Mouse (Mus musculus): ENCODE measurements around the gene Slc44a5. TPM values are rescaled to one million over a fixed set of nuclear protein-coding genes. Genes with fewer than 3 reads are reported as not detected.

Gene Slc44a5
- polyA plus RNA-seq (2015; fragmentation: Nextera tagmentation; extraction: Ambion mirVana): 0.40 and 0.53 TPM in 2 replicates

- Histone ChIP-seq H3K27ac (replicated peaks) (no peak within 1 kb of the TSS), H3K4me2 (replicated peaks; ENCODE audit: low read depth) (peak within 1 kb of the TSS; percentile 75), H3K27me3 (ENCODE audit: control insufficient read depth, insufficient read depth, low read length) (no peaks in the 10 kb centered on the region), H3K4me3 (ENCODE audit: low read depth, low read length) (peak within 1 kb of the TSS; percentile 48), H3K9me3 (ENCODE audit: control insufficient read depth, low read length) (no peaks in the 10 kb centered on the region), H3K36me3 (ENCODE audit: control insufficient read depth, insufficient read depth, low read length) (no peaks in the 10 kb centered on the region), H3K4me1 (replicated peaks; ENCODE audit: control insufficient read depth, insufficient read depth) (no peaks in the 10 kb centered on the region), H3K9ac (ENCODE audit: low read length) (peak within 1 kb of the TSS; percentile 50)
- under 1% methylated on average over 56 of the region's 66 CpGs for WGBS
- TF ChIP-seq EP300 (optimal IDR thresholded peaks at IDR 0.05) (no peak), CTCF (IDR thresholded peaks at IDR 0.05; ENCODE audit: low read depth) (no peak)
- DNase-seq (ENCODE audit: low spot score) (no peak), ATAC-seq (ENCODE audit: low FRiP score, low TSS enrichment) (peak; percentile 54; the same call in 1 of the 2 replicates)
These were observed at the start of gene Slc44a5 for GRCm38 (mm10) chr3:153973171-153973948. TSS of gene Slc44a5 (plus strand) at chr3:153973436.

- H3K36me3 ChIP-seq (ENCODE audit: control insufficient read depth, insufficient read depth, low read length): peaks cover 8% of the 10 kb centered on the region; the same call in 1 of the 2 replicates
- H3K27ac ChIP-seq (replicated peaks): no peak overlapping the region
- H3K27me3 ChIP-seq (ENCODE audit: control insufficient read depth, insufficient read depth, low read length): no peaks in the 10 kb centered on the region
- TF ChIP-seq EP300 (optimal IDR thresholded peaks at IDR 0.05): no peak
- 0 out of 2 replicates have a peak, but pooled peaks have one; percentile 12 for TF ChIP-seq CTCF (IDR thresholded peaks at IDR 0.05; ENCODE audit: low read depth)
- H3K4me1 ChIP-seq (replicated peaks; ENCODE audit: control insufficient read depth, insufficient read depth): no peaks in the 10 kb centered on the region
- 91% methylated on average over 7 of the region's 7 CpGs for WGBS
- no peak overlapping the region for H3K4me2 ChIP-seq (replicated peaks; ENCODE audit: low read depth)
- DNase-seq (ENCODE audit: low spot score) (no peak), ATAC-seq (ENCODE audit: low FRiP score, low TSS enrichment) (no peak)
- H3K9ac ChIP-seq (ENCODE audit: low read length): no peak overlapping the region
- H3K9me3 ChIP-seq (ENCODE audit: control insufficient read depth, low read length): no peaks in the 10 kb centered on the region
- no peak overlapping the region for H3K4me3 ChIP-seq (ENCODE audit: low read depth, low read length)
These were observed 46.9 kb upstream of the Slc44a5 start for GRCm38 (mm10) chr3:153926333-153926732.

GRCm38 (mm10) chr3:153929526-153929925 is 43.7 kb upstream of the Slc44a5 start:
- ATAC-seq (ENCODE audit: low FRiP score, low TSS enrichment) (no peak), DNase-seq (ENCODE audit: low spot score) (no peak)
- H3K36me3 ChIP-seq (ENCODE audit: control insufficient read depth, insufficient read depth, low read length): peaks cover 18% of the 10 kb centered on the region
- H3K9ac ChIP-seq (ENCODE audit: low read length): no peak overlapping the region
- H3K9me3 ChIP-seq (ENCODE audit: control insufficient read depth, low read length): no peaks in the 10 kb centered on the region
- H3K4me1 ChIP-seq (replicated peaks; ENCODE audit: control insufficient read depth, insufficient read depth): no peaks in the 10 kb centered on the region
- WGBS: 91% methylated on average over 11 of the region's 11 CpGs
- no peak overlapping the region for H3K4me2 ChIP-seq (replicated peaks; ENCODE audit: low read depth)
- no peaks in the 10 kb centered on the region for H3K27me3 ChIP-seq (ENCODE audit: control insufficient read depth, insufficient read depth, low read length)
- H3K27ac ChIP-seq (replicated peaks): no peak overlapping the region
- TF ChIP-seq CTCF (IDR thresholded peaks at IDR 0.05; ENCODE audit: low read depth) (no peak), EP300 (optimal IDR thresholded peaks at IDR 0.05) (no peak)
- no peak overlapping the region for H3K4me3 ChIP-seq (ENCODE audit: low read depth, low read length)

DNA sequence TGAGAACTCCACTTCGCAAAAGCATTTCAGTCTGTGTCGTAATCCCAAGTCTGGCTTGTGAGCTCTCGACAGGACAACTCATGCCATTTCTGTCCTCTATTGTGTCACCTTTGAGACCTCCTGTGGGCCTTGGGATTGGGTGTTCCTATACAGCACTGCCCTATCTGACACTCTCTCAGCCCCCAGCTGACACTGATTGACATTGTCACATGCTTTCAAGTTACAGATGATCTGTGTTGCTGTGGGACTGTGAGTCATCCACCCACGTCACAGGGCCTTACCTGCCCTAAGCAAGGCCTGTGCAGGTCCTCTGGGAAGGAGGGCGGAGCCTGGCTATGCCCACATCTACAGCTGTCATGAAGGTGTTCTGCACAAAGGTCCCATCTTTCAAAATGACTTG is 40.8 kb upstream of the Slc44a5 start:
- TF ChIP-seq EP300 (optimal IDR thresholded peaks at IDR 0.05) (no peak), CTCF (IDR thresholded peaks at IDR 0.05; ENCODE audit: low read depth) (no peak)
- Histone ChIP-seq H3K9ac (ENCODE audit: low read length) (no peak overlapping the region), H3K27ac (replicated peaks) (no peak overlapping the region), H3K27me3 (ENCODE audit: control insufficient read depth, insufficient read depth, low read length) (no peaks in the 10 kb centered on the region), H3K4me1 (replicated peaks; ENCODE audit: control insufficient read depth, insufficient read depth) (no peaks in the 10 kb centered on the region), H3K4me3 (ENCODE audit: low read depth, low read length) (no peak overlapping the region), H3K4me2 (replicated peaks; ENCODE audit: low read depth) (no peak overlapping the region), H3K9me3 (ENCODE audit: control insufficient read depth, low read length) (no peaks in the 10 kb centered on the region), H3K36me3 (ENCODE audit: control insufficient read depth, insufficient read depth, low read length) (peaks cover 26% of the 10 kb centered on the region)
- DNase-seq (ENCODE audit: low spot score) (no peak), ATAC-seq (ENCODE audit: low FRiP score, low TSS enrichment) (peak; percentile 69; the same call in 1 of the 2 replicates)
- 90% methylated on average over 5 of the region's 5 CpGs for WGBS

- Histone ChIP-seq H3K36me3 (ENCODE audit: control insufficient read depth, insufficient read depth, low read length) (peaks cover 25% of the 10 kb centered on the region), H3K9me3 (ENCODE audit: control insufficient read depth, low read length) (no peaks in the 10 kb centered on the region), H3K4me1 (replicated peaks; ENCODE audit: control insufficient read depth, insufficient read depth) (no peaks in the 10 kb centered on the region), H3K27me3 (ENCODE audit: control insufficient read depth, insufficient read depth, low read length) (no peaks in the 10 kb centered on the region), H3K4me2 (replicated peaks; ENCODE audit: low read depth) (no peak overlapping the region), H3K4me3 (ENCODE audit: low read depth, low read length) (no peak overlapping the region), H3K9ac (ENCODE audit: low read length) (no peak overlapping the region), H3K27ac (replicated peaks) (no peak overlapping the region)
- ATAC-seq (ENCODE audit: low FRiP score, low TSS enrichment): 0 out of 2 replicates have a peak, but pooled peaks have one; percentile 17
- 67% methylated on average over 9 of the region's 9 CpGs for WGBS
- TF ChIP-seq EP300 (optimal IDR thresholded peaks at IDR 0.05) (no peak), CTCF (IDR thresholded peaks at IDR 0.05; ENCODE audit: low read depth) (no peak)
- DNase-seq (ENCODE audit: low spot score): no peak
These were observed 37.4 kb upstream of the Slc44a5 start for GRCm38 (mm10) chr3:153935878-153936277.
